Mouse (Mus musculus): ENCODE data around the gene Gm7995. TPM values are rescaled to one million over a fixed set of nuclear protein-coding genes. Genes with fewer than 3 reads are reported as not detected.
"Not testable (repeated sequence)": the region's sequence is repeated elsewhere in the genome, so short reads cannot be mapped to it uniquely, and the experiment has no call there.

The Gm7995 gene
- polyA plus RNA-seq (2016; fragmentation: Nextera tagmentation; extraction: Ambion mirVana), result not detected in 2 replicates

DNA sequence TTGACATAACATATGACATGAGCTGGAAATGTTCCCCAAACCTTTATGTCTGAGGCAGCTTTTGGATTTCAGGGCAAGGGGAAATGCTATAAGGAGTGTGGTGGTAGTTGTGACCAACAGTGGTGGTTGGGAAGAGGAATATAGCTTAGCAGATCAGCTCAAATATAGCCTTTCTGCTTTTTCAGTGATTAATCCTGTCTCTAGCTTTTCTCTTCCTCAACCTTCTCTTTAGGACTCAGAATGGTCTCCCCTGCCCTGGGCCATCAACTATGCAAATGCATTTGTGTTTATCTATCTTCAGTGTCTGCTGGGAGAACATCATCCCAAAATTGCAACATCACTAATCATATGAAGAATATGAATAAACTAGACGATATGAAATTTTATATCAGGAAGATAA lies at the start of gene Gm7995:
Gene Gm7995, plus strand, starts transcription at position 301 of the 400 bp plus-strand sequence.
- no CpG with 5 or more reads among the region's 1 CpGs for WGBS

DNA sequence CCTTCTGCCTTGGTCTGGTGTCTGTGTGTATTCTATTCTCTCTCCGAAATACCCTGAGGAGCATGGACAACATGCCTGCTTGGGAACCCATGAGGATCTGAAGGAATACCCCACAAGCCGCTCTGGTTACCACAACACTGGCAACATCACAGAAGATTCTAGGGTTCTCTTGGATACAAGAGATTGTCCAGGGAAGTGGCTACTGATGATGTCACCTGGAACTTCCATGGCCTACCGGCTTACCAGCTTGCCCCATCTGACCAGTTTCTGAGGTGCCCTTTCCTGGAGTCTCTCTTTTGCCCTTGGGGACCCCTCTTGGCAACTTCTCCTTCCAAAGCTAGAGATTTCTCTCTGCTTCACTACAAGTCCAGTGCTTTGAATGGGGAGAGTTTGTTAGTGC lies 12.8 kb upstream of the Gm7995 start, which contains the start of gene Gm9611:
Gene Gm9611, minus strand, starts transcription at position 101 of the 400 bp plus-strand sequence.
- H3K36me3 ChIP-seq (replicated peaks); H3K27ac ChIP-seq; DNase-seq (ENCODE audit: extremely low spot score, low spot score); H3K27me3 ChIP-seq (ENCODE audit: poor library complexity, severe bottlenecking); H3K9me3 ChIP-seq; H3K4me3 ChIP-seq; H3K4me1 ChIP-seq: not testable (repeated sequence)
- 70% methylated on average over 1 of the region's 3 CpGs for WGBS

More for the DNA sequence above, at the start of gene Gm7995:
- not testable (repeated sequence) for H3K4me1 ChIP-seq; H3K27ac ChIP-seq; H3K27me3 ChIP-seq (ENCODE audit: poor library complexity, severe bottlenecking); DNase-seq (ENCODE audit: extremely low spot score, low spot score); H3K4me3 ChIP-seq; H3K9me3 ChIP-seq; H3K36me3 ChIP-seq (replicated peaks)

Small RNAs within 50 kb of the gene (microRNA-seq; reads per million reads assigned to microRNA genes)
- gene Gm25208 (not detected), gene Gm25892 (not detected)

Other genes starting within 250 kb of the Gm7995 start
- not detected in 2 replicates for gene Gm7951, start 192.8 kb upstream of the Gm7995 start, polyA plus RNA-seq (2016; fragmentation: Nextera tagmentation; extraction: Ambion mirVana)
- not detected in 2 replicates for gene Gm17027, start 147.6 kb upstream of the Gm7995 start, polyA plus RNA-seq (2016; fragmentation: Nextera tagmentation; extraction: Ambion mirVana)
- not detected in 2 replicates for gene Gm3573, start 119.4 kb upstream of the Gm7995 start, polyA plus RNA-seq (2016; fragmentation: Nextera tagmentation; extraction: Ambion mirVana)
- not detected in 2 replicates for gene Gm17026, start 50.2 kb upstream of the Gm7995 start, polyA plus RNA-seq (2016; fragmentation: Nextera tagmentation; extraction: Ambion mirVana)
- gene Gm9611, start 12.9 kb upstream of the Gm7995 start, polyA plus RNA-seq (2016; fragmentation: Nextera tagmentation; extraction: Ambion mirVana), result not detected in 2 replicates
- gene Gm8005, start 129.5 kb downstream of the Gm7995 start, polyA plus RNA-seq (2016; fragmentation: Nextera tagmentation; extraction: Ambion mirVana), result not detected in 2 replicates
- gene Gm8011, start 153.7 kb downstream of the Gm7995 start, polyA plus RNA-seq (2016; fragmentation: Nextera tagmentation; extraction: Ambion mirVana), result not detected in 2 replicates
- not detected in 2 replicates for gene Gm8020, start 192.1 kb downstream of the Gm7995 start, polyA plus RNA-seq (2016; fragmentation: Nextera tagmentation; extraction: Ambion mirVana)
- gene Gm8024, start 214.1 kb downstream of the Gm7995 start, polyA plus RNA-seq (2016; fragmentation: Nextera tagmentation; extraction: Ambion mirVana), result not detected in 2 replicates